Mouse (Mus musculus): ENCODE measurements around the gene Olfr1428. TPM values are rescaled to one million over a fixed set of nuclear protein-coding genes. Genes with fewer than 3 reads are reported as not detected.
"Not testable (repeated sequence)": the region's sequence is repeated elsewhere in the genome, so short reads cannot be mapped to it uniquely, and the experiment has no call there.

Olfr1428 gene
- total RNA-seq (2017), result not detected in 3 replicates

DNA sequence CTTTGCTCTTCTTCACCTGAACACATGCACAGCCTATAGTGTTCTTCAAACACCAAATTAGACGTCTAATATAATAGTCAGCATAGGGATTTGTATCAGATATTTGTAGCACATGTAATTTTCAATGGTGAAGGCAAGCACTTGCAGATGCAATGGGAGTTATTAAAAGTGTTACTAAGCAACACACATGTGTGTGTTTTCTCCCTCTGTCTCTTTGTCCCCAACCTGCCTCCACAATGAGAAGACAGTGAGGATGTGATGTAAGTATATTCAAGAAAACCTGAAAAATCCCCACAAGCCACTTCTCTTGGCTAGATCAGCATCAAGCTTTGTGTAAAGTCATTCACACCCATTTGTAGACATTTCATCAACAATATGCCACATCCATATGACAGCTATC, at the start of gene Olfr1428:
TSS of gene Olfr1428 (minus strand) at position 101 of the 400 bp plus-strand sequence.
- no peak for ATAC-seq (replicated peaks; ENCODE audit: insufficient number of reproducible peaks, low FRiP score, low TSS enrichment, poor library complexity, severe bottlenecking)

DNA sequence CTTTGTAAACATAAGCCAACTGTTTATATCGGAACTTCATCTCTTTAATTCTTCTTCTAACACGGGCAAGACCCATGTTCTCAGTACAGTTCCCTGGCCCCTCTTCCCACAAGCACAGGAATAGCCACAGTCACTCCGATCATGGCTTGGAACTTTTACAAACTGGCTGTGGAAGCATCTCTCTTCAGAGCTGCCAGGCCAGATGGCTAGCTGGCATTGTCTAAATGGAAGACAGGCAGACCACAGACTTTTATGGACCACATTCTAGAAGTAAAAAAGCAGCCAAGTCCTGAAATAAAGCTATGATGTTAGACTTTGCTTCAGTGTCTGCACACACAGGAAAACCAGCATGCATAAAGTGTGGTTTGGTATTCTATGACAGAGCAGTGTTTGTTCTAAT, 29.8 kb upstream of the Olfr1428 start:
- no peak for ATAC-seq (replicated peaks; ENCODE audit: insufficient number of reproducible peaks, low FRiP score, low TSS enrichment, poor library complexity, severe bottlenecking)

DNA sequence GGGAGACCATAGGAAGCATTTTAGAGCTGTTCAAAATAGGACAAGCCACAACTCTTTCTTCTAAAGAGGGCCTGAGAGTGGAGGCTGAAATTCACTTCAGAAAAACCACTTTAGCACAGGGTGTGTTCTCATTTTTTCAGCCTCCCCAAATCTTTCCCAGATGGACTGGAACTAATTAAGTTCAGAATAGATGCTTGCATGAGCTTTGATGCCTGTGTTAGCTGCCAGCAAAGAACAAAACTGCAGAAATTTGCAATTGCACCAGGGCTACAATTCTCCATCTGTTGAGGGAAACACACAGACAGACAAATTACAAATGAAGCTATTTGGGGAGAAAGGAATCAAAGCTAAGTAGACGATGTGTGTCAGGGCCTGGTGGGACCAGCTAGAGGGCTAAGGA, 27.7 kb upstream of the Olfr1428 start:
- no peak for ATAC-seq (replicated peaks; ENCODE audit: insufficient number of reproducible peaks, low FRiP score, low TSS enrichment, poor library complexity, severe bottlenecking)

DNA sequence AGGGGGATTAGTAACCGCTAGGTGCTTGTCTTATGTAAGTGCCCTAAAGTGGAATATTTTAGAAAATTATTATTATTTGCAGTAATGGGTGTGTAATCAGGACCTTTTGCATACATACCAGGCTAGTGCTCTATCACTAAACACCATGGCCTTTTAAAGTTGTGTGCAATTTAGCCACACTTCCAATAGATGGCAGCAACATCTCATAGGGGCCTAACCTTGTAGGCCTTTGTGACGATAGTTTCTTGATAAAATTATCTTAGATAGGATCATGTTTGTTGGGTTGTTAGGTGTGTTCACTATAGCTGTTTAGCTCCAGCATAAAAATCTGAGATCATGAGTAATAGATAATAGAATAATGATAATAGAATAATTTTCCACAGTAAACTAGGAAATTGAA, 18.6 kb upstream of the Olfr1428 start:
- no peak for ATAC-seq (replicated peaks; ENCODE audit: insufficient number of reproducible peaks, low FRiP score, low TSS enrichment, poor library complexity, severe bottlenecking)

DNA sequence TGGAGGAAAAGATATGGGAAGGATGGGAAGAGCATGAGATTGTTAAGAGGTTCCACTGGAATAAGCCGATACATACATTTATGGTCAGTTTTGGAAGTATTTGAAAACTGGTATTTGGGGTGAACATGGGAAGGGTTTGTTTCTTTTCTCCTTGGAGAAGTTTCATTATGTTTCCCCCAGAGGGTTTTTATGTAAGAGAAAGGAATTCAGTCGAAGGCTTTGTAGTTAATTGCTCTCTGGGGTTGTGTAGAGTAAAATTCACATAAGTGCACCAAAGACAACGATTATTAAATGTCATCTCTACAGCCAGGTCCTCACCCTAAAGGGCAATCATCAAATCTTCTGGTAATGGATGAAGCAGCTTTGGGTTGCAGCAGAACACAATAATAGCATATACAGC, 7.4 kb upstream of the Olfr1428 start, which contains the start of gene Olfr76:
TSS of gene Olfr76 (minus strand) at position 101 of the 400 bp plus-strand sequence.
- no peak for ATAC-seq (replicated peaks; ENCODE audit: insufficient number of reproducible peaks, low FRiP score, low TSS enrichment, poor library complexity, severe bottlenecking)

DNA sequence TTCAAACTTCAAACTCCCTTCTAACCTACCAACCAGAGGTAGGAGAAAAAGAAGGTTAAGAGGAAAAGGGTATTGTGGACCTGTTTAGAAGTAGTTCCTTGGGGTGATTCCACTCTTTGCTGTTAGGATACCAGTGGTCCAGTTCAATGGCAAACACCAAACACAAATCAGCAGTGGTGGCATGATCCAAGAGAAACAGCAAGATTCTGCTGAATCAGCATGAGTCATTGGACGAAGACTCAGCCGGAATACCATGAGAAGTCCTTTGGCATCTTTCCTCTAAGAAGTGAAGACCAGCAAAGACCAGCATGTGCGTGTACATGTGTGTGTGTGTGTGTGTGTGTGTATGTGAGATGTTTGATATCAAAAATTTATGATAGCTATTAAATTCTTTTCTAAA, 767 bp upstream of the Olfr1428 start:
- no peak for ATAC-seq (replicated peaks; ENCODE audit: insufficient number of reproducible peaks, low FRiP score, low TSS enrichment, poor library complexity, severe bottlenecking)

DNA sequence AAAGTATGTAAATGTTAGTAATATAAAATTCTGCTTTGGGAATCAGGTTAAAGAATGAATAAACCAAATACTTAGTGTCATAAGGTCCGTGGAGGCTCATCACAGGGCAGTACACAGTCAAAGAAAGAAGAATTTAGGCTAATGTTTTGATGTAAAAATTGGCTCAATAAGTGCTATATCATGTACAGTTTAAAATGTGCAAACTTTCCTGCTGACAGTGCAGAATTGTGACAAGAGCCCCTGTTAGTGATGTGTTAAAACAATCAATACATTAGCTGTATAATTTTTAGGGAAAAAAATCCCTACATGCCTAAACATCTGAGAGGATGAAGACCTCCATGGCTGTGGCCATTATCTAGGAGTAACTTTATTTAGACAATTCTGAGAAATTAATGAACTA, 1.9 kb downstream of the Olfr1428 start:
- no peak for ATAC-seq (replicated peaks; ENCODE audit: insufficient number of reproducible peaks, low FRiP score, low TSS enrichment, poor library complexity, severe bottlenecking)

DNA sequence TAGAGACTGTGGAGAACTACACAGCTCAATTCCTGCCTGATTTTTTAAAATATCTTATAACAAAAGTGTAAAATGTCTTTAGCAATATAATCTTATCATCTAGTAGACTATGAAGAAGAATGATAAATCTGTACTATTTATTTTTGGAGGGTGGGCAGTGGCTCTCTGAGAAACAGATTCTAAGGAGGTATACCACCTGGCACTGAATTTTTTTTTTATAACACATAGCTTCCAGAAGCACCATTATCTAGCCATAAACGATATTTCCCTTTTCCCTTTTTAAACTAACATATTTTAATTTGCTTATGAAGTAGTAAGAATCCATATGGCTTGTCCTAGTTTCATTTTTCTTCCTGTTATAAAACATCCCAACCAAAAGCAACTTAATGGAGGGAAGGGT, 11.2 kb downstream of the Olfr1428 start:
- ATAC-seq (replicated peaks; ENCODE audit: insufficient number of reproducible peaks, low FRiP score, low TSS enrichment, poor library complexity, severe bottlenecking), result no peak

DNA sequence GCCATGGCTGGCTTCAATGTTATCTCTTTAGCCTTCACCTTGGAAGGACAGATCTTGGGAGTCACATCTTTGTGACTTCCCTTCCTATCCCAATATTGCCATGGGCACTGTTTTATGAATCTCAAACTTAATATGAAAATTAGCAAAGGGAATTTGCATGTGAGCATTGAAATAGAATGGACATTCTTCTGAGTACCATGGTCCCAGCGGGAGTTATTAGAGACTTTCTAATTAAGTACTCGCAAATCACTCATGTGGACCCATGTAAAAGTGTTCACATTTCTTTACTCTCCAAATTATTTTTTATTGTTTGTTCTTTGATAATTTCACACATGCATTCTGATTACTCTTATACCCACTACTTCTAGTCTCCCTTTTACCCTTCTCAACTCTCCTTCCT, 12.5 kb downstream of the Olfr1428 start, which contains the start of gene Olfr1427:
TSS of gene Olfr1427 (minus strand) at position 101 of the 400 bp plus-strand sequence.
- no peak for ATAC-seq (replicated peaks; ENCODE audit: insufficient number of reproducible peaks, low FRiP score, low TSS enrichment, poor library complexity, severe bottlenecking)

DNA sequence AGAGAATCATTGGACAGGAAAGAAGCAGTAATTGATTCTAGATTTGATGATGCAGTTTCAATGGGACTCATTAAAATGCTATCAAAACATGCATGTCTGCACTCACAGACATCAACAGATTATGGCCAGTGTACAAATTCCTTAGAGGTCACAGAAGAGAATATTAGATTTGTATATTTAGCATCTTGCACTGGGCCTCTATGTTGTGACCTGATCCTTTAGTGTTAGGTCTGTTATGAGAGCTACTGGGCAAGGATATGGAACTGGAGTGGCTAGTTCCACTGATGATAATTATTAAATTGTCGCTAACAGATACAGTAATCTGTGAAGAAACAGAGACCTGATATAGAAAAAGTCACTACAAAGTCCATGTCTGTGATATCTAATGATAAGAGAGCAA, 23.8 kb downstream of the Olfr1428 start, which contains the start of gene Olfr1426:
TSS of gene Olfr1426 (minus strand) at position 101 of the 400 bp plus-strand sequence.
- ATAC-seq (replicated peaks; ENCODE audit: insufficient number of reproducible peaks, low FRiP score, low TSS enrichment, poor library complexity, severe bottlenecking), result no peak

DNA sequence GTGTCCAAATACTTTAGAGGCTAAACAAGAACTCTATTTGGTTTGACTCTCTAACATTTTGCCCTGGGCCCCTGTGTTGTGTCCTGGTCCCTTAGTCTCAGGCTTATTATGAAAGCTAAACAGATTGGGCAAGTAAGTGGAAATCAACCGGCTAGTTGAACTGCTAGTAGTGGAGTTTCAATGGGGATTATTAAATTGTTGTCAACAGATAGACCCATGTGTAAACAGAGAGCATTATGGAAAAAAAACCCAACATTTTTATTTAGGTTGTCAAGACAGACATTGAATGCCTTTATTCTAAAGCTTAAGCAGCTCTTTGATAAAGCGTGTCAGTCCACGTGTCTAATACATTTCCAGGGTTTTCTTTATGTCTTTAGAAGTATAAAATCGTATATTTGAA, 38.1 kb downstream of the Olfr1428 start, which contains the start of gene Olfr1425:
TSS of gene Olfr1425 (minus strand) at position 101 of the 400 bp plus-strand sequence.
- ATAC-seq (replicated peaks; ENCODE audit: insufficient number of reproducible peaks, low FRiP score, low TSS enrichment, poor library complexity, severe bottlenecking), result not testable (repeated sequence)

DNA sequence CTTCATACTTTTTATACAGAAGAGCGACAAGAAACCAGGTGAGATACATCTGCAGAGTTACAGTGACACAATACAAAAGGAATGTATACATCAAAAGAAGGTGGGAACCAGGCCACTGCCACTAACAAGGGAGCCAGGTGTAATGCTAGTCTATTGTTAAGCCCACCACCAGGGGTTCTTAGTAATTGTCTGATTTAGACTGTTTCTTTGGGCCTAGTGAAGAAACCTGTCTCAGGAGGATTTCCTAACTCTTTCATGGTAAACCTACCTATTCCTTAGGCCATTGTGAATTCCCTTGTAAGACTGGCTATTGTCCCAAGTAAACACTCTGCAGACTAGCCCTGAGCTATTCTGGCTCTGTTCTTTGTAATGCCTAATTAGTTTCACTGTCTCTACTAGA, 46.2 kb downstream of the Olfr1428 start:
- ATAC-seq (replicated peaks; ENCODE audit: insufficient number of reproducible peaks, low FRiP score, low TSS enrichment, poor library complexity, severe bottlenecking), result not testable (repeated sequence)

DNA sequence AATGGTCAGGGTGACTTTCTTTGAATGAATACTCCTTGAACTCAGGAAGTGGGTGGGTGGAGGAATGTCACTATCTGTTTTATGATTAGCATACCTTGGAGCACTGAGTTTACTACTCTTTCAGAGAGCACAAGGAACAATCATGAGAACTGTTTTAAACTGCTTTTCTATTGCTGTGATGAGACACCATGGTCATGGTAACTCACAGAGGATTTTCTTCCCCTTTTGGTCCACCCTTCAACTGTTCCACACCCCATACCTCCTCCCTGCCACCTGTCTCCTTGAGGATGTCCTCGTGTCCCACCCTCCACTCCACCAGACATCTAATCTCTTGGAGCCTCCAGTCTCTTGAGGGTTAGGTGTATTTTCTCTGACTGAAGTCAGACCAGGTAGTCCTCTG, 47.9 kb downstream of the Olfr1428 start:
- not testable (repeated sequence) for ATAC-seq (replicated peaks; ENCODE audit: insufficient number of reproducible peaks, low FRiP score, low TSS enrichment, poor library complexity, severe bottlenecking)

DNA sequence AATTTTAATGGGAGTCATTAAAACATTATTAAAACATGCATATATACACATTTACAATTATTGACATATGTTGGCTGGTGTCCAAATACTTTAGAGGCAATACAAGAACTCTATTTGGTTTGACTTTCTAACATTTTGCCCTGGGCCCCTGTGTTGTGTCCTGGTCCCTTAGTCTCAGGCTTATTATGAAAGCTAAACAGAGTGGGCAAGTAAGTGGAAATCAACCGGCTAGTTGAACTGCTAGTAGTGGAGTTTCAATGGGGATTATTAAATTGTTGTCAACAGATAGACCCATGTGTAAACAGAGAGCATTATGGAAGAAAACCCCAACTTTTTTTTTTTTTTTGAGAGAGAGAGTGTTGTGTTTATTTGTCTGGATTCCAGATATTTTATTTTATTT, 53.1 kb downstream of the Olfr1428 start, which contains the start of gene Olfr1424:
TSS of gene Olfr1424 (minus strand) at position 101 of the 400 bp plus-strand sequence.
- ATAC-seq (replicated peaks; ENCODE audit: insufficient number of reproducible peaks, low FRiP score, low TSS enrichment, poor library complexity, severe bottlenecking), result not testable (repeated sequence)

Other genes starting within 250 kb of the Olfr1428 start
- not detected in 3 replicates for gene Olfr1419, start 240.8 kb downstream of the Olfr1428 start, total RNA-seq (2017)
- not detected in 3 replicates for gene Olfr1420, start 229.3 kb downstream of the Olfr1428 start, total RNA-seq (2017)
- 15.1 to 24.9 TPM (median 16.0 TPM) in 3 replicates for gene Patl1, start 203.5 kb downstream of the Olfr1428 start, total RNA-seq (2017)
- gene Osbp, start 150.0 kb downstream of the Olfr1428 start, total RNA-seq (2017), result 22.1 to 45.4 TPM (median 25.4 TPM) in 3 replicates
- gene Olfr1423, start 74.6 kb downstream of the Olfr1428 start, total RNA-seq (2017), result 0.11 TPM in 1 of 3 replicates, not detected in the others
- gene Olfr1424, start 53.2 kb downstream of the Olfr1428 start, total RNA-seq (2017), result 1.4 TPM in 1 of 3 replicates, not detected in the others
- gene Olfr1425, start 38.2 kb downstream of the Olfr1428 start, total RNA-seq (2017), result not detected in 3 replicates
- gene Olfr1426, start 23.9 kb downstream of the Olfr1428 start, total RNA-seq (2017), result not detected in 3 replicates
- not detected in 3 replicates for gene Olfr1427, start 12.6 kb downstream of the Olfr1428 start, total RNA-seq (2017)
- gene Olfr76, start 7.3 kb upstream of the Olfr1428 start, total RNA-seq (2017), result not detected in 3 replicates
- gene Olfr1555-ps1, start 54.2 kb upstream of the Olfr1428 start, total RNA-seq (2017), result not detected in 3 replicates
- gene Olfr1431, start 84.7 kb upstream of the Olfr1428 start, total RNA-seq (2017), result not detected in 3 replicates
- not detected in 3 replicates for gene Olfr1432, start 116.7 kb upstream of the Olfr1428 start, total RNA-seq (2017)
- gene Olfr262, start 125.8 kb upstream of the Olfr1428 start, total RNA-seq (2017), result not detected in 3 replicates
- gene Olfr235, start 145.1 kb upstream of the Olfr1428 start, total RNA-seq (2017), result not detected in 3 replicates
- gene Olfr1434, start 164.0 kb upstream of the Olfr1428 start, total RNA-seq (2017), result not detected in 3 replicates
- not detected in 3 replicates for gene Olfr1436, start 183.2 kb upstream of the Olfr1428 start, total RNA-seq (2017)
- not detected in 3 replicates for gene Olfr1437, start 209.2 kb upstream of the Olfr1428 start, total RNA-seq (2017)
- not detected in 3 replicates for gene Olfr1438-ps1, start 220.0 kb upstream of the Olfr1428 start, total RNA-seq (2017)

Data from monocyte, adult 5-6 weeks (primary cell).